Mouse (Mus musculus) kidney, postnatal 4 days (tissue): ENCODE data around the gene Ifit2.
"Not testable (repeated sequence)": the region's sequence is repeated elsewhere in the genome, so short reads cannot be mapped to it uniquely, and the experiment has no call there.

Experiments
- DNase-seq, 2 experiments: peaks; one replicate each; pipeline ENCODE4 v3.0.0; 2021; ENCODE audit warnings: mixed read lengths in 2 of 2

Gene Ifit2

GRCm38 (mm10) chr19:34550205-34550533 is 325 bp upstream of the Ifit2 start:
- no peak for DNase-seq

- peak; percentile 10 to 31 for DNase-seq
These were observed 1.5 kb downstream of the Ifit2 start for GRCm38 (mm10) chr19:34551981-34552380.

GRCm38 (mm10) chr19:34553021-34553420 is 2.5 kb downstream of the Ifit2 start:
- DNase-seq: no peak

- peak in 1 of 2 experiments; percentile 8 for DNase-seq
These were observed 3.0 kb downstream of the Ifit2 start for GRCm38 (mm10) chr19:34553522-34553921.

GRCm38 (mm10) chr19:34554061-34554460 is 3.6 kb downstream of the Ifit2 start:
- no peak for DNase-seq

GRCm38 (mm10) chr19:34556621-34557020 is 6.1 kb downstream of the Ifit2 start:
- DNase-seq: no peak

- DNase-seq: no peak
These were observed 12.1 kb downstream of the Ifit2 start for GRCm38 (mm10) chr19:34562556-34562955.

GRCm38 (mm10) chr19:34566178-34566784 is 15.8 kb downstream of the Ifit2 start:
- no peak for DNase-seq

- no peak for DNase-seq
These were observed 18.7 kb downstream of the Ifit2 start for GRCm38 (mm10) chr19:34568988-34569895.

- DNase-seq: peak in 1 of 2 experiments; percentile 23
These were observed 19.5 kb downstream of the Ifit2 start for GRCm38 (mm10) chr19:34569896-34570476.

- DNase-seq: no peak
These were observed 20.6 kb downstream of the Ifit2 start for GRCm38 (mm10) chr19:34571080-34571479.

- no peak for DNase-seq
These were observed 23.2 kb downstream of the Ifit2 start for GRCm38 (mm10) chr19:34573650-34574049.

GRCm38 (mm10) chr19:34577121-34577520 is 26.6 kb downstream of the Ifit2 start:
- DNase-seq: no peak

- not testable (repeated sequence) for DNase-seq
These were observed 32.2 kb downstream of the Ifit2 start for GRCm38 (mm10) chr19:34582696-34583095.

- DNase-seq: peak; percentile 21 to 49
These were observed 32.8 kb downstream of the Ifit2 start, which contains the start of gene Ifit3 for GRCm38 (mm10) chr19:34583126-34583766. TSS of gene Ifit3 (plus strand) at chr19:34583531.

GRCm38 (mm10) chr19:34585740-34586458 is 35.4 kb downstream of the Ifit2 start:
- DNase-seq: not testable (repeated sequence)

- DNase-seq: not testable (repeated sequence)
These were observed 37.6 kb downstream of the Ifit2 start for GRCm38 (mm10) chr19:34587898-34588692.

GRCm38 (mm10) chr19:34588959-34589358 is 38.5 kb downstream of the Ifit2 start:
- DNase-seq: no peak

- no peak for DNase-seq
These were observed 43.0 kb downstream of the Ifit2 start for GRCm38 (mm10) chr19:34593456-34593855.

- not testable (repeated sequence) for DNase-seq
These were observed 44.0 kb downstream of the Ifit2 start for GRCm38 (mm10) chr19:34594523-34594922.

GRCm38 (mm10) chr19:34596811-34597210 is 46.3 kb downstream of the Ifit2 start:
- no peak for DNase-seq

GRCm38 (mm10) chr19:34598341-34598740 is 47.8 kb downstream of the Ifit2 start:
- no peak for DNase-seq
